Mouse (Mus musculus) urinary bladder, postnatal 4 days (tissue): ENCODE data around the gene 6030452D12Rik.

Source experiments
- DNase-seq, 2 experiments: peaks; one replicate each; pipeline ENCODE4 v3.0.0; 2021 to 2022; ENCODE audit warnings: low spot score in 2 of 2

Gene 6030452D12Rik

DNA sequence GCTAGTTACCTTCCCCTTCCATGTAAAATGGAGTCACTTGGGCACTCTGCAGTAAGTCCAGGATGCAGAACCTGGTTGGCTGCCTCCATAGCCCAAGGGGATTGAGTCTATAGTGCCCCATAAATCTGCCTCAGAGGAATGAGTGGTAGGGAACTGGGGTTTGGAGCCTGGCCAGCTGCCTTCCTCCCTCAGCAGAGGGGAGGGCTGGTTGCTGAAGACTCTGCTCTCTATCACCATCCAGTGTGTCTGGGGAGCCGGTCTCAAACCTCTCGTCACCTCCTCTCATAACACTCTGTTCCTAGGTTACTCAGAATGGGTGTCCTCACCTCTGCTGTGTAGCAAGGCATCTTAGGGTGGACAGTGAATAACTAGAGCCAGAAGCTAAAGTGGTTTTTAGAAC, 16.3 kb downstream of the 6030452D12Rik start:
- peak in 1 of 2 experiments; percentile 43 for DNase-seq

DNA sequence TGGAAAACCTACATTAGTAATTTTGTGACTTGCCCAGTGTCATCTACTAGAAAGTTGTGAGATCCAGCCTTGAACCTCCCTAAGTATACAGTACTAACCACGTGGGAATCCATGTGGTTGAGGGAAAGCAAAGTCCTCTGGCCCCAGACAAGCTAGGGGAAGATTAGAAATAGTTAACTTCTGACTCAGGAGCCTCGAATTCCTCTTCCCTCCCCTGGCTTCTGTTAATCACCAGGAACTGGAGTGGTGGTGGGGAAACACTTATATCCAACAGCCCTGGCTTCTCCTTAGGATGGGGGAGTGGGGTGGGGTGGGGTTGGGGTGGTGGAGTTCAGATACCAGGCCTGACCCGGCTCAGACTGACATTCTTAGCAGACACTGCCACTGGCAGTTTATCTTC, 18.4 kb downstream of the 6030452D12Rik start:
- no peak for DNase-seq

DNA sequence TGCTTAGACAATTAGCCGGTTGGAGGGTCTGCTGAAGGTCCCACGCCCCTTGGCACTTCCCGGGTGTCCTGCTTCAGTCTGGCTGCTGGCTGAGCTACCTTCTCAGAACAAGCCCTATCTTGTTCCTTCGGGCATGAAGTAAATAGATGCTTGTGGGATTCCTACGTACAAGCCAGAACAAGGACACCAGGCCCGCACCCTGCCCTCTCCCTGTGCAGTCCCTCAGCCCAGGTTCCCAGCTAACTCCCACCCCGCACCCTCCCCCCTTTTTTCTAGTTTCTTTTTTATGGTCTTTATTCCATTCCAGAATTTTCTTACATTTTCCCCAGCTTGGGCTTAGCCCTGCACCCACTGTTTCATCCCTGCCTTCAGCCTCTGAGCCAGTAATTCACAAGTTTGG, 20.3 kb downstream of the 6030452D12Rik start:
- DNase-seq: no peak

DNA sequence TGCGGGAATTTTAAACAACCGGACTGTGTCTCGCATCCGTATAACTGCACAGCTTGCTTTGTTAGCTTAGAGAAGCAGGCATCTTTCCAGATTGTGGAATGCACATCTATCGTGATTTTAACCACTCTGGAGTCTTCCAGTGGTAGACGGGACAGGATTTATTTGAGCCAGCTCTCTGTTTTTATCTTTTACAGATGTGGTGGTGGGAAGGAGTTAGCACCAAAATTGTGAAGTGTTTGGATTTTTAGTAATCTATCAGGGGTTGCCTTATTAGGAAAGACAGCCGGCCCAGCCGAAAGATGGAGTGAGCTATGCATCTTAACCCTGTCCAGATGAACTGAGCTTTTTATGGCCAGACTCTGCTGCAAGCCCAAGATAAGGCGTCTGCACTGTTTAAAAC, 21.5 kb downstream of the 6030452D12Rik start:
- DNase-seq: no peak

DNA sequence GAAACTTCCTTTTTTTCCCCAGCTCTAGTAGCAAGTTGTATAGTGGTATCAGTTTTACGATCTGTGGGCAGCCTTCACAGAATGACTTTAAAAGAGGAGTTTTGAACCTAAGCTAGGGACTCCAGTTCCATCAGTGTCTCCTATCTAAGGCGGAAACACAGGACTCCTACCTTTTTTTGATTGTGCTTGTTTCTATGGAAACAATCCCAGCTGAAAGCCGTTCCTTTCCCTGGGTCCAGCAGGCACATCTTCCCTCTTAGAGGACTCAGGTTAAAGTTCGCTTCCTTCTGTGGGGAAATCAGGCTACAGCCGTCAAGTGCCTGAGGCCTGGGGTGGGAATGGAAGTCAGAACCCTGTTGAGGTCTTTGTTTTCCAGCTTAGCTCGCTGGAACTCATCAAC, 26.4 kb downstream of the 6030452D12Rik start:
- DNase-seq: no peak

DNA sequence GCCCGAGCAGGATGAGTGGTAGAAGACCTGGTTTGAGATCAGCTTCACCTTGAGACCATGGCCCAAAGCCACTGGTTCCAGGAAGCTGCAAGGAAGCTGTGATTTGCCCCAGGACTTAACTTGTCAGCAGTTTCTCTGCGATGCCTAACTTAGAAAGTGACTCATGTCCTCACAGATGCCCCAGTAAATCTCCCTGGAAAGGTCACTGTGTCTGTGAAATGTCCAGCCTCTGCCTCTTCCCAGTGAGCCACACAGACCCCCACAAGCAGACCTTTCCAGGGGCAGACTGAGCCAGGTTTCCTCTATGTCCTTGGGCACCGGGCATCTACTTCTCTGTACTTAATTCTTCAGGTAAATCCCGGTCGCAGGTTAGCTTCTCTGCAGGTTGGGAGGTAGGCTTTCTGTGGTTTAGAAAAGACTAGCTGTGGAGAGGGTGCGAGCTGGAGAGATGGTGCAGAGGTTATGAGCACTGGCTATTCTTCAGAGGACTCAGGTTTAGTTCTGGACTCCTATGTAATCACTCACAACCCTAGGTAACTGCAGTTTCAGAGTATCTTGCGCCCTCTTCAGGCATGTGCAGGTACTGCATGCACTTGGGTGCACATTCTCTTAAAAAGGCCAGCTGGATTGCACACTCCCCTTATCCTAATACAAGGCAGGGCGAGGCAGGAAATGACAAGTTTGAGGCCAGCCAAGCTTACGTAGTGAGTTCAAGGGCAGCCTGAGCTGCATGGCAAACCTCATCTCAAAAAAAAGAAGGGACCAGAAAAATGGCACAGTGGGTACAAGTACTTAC, 27.1 kb downstream of the 6030452D12Rik start:
- no peak for DNase-seq

DNA sequence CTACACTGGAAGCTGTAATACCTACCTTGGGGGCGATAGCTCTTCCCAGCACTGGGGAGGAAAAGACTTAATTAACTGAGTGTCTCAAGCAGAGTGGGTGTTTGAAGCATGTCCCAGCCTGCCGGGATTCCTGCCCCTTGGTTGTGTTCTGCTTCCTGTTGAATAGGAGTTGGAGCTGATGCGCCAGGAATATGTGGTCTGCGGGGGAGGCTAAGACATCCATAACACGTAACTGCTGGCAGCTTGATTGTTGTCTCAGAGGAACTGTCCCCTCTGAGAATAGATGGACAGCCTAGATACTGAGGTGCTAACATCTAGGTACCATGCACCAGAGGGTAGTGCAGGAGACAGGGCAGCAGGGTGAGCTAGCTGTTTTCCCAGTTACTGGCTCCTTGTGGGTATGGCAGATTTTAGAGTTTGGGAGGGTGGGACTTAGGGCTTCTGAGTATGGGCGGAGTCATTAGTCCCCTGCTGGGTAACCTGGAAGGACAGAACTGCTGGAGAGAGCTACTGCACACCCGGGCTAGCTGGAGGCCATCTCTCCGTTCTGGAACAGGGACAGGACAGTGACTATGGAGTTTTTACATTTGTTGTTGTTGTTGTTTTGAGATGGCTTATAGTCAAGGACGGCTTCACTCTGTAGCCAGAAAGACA, 28.4 kb downstream of the 6030452D12Rik start:
- DNase-seq: no peak

DNA sequence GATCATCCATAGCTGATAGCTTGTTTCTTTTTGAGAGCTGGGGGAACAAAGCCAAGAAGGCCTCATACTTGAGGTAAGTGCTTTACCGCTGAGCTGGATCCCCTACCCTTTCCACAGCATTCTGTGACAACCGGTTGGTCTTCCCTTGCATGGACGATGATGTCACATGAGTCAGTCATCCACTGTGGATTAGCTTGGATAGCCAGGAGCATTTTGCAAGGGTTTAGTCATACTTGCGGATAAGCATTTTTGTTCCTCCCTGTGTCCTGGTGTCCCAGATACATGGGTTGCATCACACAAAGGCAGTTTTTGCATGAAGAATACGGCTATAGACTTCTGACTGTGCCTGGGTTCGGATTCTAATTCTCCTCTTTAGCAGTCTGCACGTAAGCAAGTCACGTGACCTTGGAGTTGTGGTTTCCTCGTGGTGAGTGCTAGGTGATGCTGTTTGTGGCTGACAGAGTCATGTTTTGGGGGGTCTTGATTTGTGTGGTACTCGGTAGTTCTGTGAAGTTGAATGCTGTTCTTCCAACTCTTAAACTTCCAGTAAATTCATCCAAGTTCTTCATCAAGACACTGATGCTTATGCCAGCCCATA, 29.7 kb downstream of the 6030452D12Rik start:
- no peak for DNase-seq

DNA sequence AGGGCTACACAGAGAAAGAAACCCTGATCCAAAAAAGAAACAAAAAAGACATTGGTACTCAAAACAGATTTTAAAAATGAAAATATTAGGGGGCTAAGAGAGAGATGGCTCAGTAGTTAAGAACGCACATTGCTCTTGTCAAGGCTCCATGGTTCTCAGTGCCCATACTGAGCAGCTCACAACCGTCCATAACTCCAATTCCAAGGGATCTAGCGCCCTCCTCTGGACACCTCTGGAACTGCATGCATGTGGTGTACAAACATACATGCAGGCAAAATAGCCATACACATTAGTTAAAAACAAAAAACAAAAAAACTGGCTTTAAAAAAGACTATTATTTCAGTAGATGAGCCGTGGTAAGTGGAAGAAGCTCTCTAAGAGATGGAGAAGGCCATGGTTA, 30.2 kb downstream of the 6030452D12Rik start:
- DNase-seq: no peak

DNA sequence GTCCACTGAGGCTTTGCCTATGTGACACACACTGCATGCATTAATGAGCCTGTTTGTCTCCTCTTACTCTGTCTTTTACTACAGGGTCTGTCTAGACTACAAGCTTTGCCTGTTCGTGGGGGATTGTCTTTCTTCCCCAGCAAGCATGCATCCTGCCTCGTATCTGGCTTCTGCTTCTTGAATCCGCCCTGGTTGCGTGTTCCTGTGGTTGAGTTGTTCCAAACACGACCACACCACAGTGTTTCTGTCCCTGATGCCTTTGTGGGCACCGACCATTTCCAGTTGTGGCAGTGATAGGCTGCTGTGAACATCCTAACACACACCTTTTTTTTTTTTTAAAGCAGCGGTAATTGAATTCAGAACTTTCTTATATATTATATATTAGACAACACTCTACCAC, 33.4 kb downstream of the 6030452D12Rik start:
- DNase-seq: no peak

DNA sequence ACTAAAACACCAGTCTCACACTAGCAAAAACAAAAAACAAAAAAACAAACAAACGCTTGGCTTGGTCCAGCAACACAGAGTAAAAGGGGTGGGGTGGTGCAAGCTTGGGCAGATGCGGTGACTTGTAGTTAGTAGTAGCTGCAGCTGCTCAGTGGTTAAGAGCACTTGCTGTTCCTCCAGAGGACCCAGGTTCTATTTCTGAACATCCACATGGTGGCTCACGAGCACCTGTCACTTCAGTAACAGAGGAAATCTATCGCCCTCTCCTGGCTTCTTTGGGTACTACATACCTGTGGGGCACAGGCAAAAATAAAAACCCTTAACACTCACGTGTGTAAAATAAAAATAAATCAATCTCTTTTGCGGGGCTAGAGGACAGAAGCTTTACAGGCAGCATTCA, 34.1 kb downstream of the 6030452D12Rik start:
- peak; percentile 37 to 71 for DNase-seq

DNA sequence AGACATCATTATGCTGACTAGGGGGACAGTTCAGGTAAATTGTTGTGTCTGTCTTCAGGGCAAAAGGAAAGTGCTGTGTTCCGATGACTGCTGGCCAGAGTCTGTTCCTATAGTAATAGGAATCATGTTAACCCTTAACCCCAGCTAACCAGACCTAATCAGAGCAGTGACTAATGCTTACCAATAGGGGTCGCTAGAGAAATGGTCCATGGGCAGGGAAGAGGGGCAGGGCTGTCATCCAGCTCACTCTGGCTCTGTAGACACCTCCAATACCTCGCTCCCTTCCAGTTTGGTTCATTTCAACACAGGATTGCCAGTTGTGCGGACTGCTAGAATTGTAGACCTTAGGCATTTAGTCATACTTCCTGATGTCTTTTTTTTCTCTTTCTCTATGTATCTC, 35.1 kb downstream of the 6030452D12Rik start:
- DNase-seq: no peak

DNA sequence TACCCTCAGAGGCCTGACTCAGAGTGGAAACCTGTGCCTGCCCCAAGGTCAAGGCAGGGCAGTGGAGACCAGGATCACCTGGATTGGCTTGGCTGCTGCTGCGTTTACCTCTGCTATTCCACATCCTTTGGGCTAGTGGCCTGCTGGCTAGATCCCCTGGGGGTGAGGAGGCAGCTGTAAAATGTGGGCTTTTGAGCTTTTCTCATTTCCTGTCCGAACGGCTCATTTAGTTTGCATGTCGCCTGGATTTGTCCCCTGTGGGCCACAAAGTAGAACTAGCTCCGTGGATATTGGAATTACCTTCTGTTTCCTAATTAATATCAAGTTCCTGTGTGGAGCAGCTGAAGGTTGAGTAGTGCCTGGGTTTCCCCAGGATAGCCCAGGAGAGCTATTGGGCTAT, 38.9 kb downstream of the 6030452D12Rik start:
- DNase-seq: no peak

DNA sequence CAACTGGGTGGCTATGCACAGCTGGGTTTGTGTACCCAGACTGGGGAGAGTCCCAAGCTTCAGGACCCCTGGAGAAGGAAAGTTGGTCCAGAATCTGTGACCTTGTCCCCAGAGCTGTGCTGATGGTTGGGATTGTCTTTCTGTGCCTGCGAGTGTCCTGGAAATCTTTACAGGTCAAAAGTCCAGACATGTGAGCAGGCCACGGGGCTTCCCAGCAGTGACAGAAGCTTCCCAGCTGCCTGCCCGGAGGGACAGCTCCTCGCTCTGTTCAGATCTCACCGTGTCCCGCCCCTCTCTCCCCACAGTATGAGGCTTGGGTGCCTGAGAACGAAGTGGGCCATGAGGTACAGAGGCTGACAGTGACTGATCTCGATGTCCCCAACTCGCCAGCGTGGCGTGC, 40.7 kb downstream of the 6030452D12Rik start:
- DNase-seq: no peak

DNA sequence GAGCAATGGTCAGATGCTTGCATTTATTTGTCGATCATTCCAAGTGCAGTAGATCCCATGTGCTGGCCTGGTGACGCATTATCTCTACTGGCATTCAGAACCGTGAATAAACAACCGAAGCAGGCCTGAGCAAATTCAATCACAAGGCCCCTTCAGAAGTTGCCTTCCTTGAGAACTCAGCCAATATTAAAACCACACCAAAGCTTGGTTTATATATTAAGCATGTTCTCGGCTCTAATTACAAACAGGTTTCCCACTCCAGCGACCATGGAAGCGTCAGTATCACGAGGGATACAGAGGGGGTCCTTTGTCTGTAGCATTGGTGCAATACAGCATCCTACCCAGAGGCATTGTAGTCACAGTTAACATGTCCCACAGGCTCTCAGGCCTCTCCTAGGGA, 42.7 kb downstream of the 6030452D12Rik start:
- DNase-seq: no peak

DNA sequence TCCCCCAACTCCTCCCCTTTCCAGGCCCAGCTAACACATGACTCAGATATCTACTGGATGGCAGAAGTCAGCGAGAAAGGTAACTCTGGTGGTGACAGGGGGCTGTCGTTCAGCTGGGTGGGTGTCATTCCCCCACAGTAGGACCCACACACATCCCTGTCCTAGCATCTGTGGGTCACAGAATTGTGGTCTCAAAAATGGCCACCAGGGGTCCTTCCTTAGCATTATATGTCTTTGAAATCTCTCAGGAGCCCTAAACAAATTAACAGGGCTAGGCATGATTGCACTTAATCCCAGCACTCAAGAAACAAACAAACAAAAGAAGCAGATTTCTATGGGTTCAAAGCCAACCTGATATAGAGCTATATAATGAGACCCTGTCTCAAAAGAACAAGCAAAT, 44.8 kb downstream of the 6030452D12Rik start:
- no peak for DNase-seq

DNA sequence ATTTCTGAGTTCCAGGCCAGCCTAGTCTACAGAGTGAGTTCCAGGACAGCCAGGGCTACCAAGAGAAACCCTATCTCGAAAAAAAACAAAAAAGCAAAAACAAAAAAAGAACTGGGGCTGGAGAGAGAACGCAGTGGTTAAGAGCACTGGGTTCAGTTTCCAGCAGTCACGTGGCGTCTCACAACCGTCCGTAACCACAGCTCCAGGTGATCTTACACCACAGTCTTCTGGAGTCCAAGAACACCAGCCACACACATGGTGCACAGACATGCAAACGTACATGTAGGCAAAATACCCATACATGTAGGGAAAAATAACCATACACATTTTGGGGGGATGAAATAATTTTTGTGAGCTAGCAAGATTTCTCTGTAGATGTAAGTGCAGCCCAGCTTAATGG, 46.4 kb downstream of the 6030452D12Rik start:
- no peak for DNase-seq

DNA sequence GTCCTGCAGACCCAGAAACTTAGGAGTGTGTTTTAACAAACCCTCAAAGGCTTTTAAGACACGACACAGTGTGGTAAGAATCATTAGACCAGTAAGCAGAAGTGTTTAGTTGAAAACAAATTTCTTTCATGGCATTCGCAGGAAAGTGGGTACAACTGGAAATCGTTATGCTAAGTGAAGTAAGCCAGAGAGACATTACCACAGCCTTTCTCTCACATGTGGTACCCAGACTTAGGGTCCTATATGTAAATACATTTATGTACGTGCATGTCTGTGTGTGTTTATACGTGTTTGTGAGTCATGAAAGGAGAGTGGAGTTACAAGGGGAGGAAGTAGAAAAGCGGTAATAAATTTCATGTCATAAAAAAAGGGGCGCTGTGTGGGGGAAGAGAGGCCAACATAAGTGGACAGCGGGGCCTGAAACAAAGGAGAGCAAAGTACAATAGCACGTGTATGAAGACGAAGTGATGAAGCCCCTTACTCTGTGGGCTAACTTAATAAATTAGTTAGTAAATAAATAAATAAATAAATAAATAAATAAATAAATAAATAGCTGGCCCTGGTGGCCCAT, 48.1 kb downstream of the 6030452D12Rik start:
- no peak for DNase-seq

DNA sequence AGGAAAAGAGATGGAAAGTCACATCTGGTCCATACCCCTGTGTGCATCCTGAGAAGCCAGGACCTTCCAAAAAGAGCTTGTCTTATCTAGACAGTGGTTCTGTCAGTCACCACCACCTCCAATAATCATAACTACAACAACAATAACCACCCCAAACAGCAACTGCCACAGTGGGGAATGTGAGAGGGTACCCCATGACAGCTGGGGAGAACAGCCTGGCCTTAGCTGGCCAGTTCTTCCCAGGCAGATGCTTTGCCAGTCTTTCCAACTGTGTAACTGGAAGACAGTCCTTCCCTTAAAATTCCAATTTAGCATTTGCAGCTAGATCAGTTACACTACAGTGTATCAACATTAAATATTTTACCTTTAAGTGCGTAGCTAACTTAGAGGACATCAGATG, 50.6 kb downstream of the 6030452D12Rik start:
- no peak for DNase-seq

DNA sequence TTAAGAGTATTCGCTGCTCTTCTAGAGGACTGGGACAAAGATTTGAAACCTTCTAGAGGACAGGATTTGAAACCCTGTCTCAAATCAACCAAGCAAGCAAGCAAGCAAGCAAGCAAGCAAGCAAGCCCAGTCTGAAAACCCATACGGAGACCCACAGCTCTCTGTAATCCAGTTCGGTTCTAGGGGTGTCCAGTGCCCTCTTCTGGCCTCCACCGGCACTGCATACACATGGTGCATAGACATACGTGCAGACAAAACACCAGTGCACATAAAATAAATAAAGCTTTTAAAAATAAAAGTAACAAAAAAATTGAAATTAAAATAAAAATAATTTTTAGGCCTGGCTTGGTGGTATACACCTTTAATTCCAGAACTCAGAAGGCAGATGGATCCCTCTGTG, 53.7 kb downstream of the 6030452D12Rik start:
- no peak for DNase-seq

DNA sequence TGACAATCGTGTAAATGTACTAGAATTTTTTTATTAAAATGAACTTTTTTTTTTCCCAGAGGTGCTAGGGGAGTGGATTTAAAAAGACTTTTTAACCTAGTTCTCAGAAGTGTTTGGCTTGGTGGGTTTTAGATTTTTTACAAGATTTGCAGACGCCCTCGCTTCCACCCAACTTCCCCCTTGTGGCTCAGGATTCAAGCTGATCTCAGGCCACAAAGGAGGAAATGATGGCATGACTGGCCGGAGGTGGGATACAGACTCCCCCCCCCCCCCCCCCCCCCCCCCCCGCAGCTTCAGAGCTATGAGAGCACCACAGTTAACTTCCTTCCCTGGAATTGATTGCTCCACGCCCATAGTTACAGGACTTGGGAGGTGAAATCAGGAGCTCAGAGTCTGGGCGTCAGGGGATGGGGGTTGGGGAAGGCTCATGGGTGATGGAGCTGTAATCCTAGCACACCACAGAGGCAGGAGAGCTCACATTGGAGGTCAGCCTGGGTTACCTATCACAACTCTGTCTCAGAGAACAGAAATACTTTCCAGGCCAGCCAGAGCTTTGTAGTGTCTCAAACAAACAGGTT, 55.8 kb downstream of the 6030452D12Rik start:
- no peak for DNase-seq
